Mouse (Mus musculus) MEL (cell line): Measurements from ENCODE around the gene Cnot3. TPM values are rescaled to one million over a fixed set of nuclear protein-coding genes. Genes with fewer than 3 reads are reported as not detected.

Source experiments
- DNase-seq: peaks from one replicate; pipeline ENCODE4 v3.0.0; 2011; ENCODE audit warnings: low read depth, low spot score
- H3K27ac ChIP-seq: 2 replicates; pipeline ENCODE4 v1.5.1; 2012; ENCODE audit warnings: low read depth, mild to moderate bottlenecking, control low read depth, low read length, moderate library complexity; ENCODE audit not compliant: control insufficient read depth
- H3K27me3 ChIP-seq, 2 experiments: fragments of 150-350 bp in 1 of 2; sonication (generic) in 1 of 2; 2 replicates each; pipeline ENCODE4 v1.6.1; 2012; ENCODE audit warnings: low read length in 2 of 2, mild to moderate bottlenecking in 2 of 2, improper control_type of control experiment in 1 of 2, moderate library complexity in 1 of 2; ENCODE audit not compliant: insufficient read depth in 2 of 2, control insufficient read depth in 1 of 2
- H3K36me3 ChIP-seq, 2 experiments: 2 replicates each; pipeline ENCODE4 v1.6.1; 2012 to 2014; ENCODE audit warnings: low read length in 2 of 2, improper control_type of control experiment in 1 of 2, inconsistent platforms in 1 of 2, mild to moderate bottlenecking in 1 of 2; ENCODE audit not compliant: insufficient read depth in 2 of 2, control insufficient read depth in 1 of 2
- H3K4me1 ChIP-seq, 2 experiments: fragments of 150-350 bp in 1 of 2; sonication (generic) in 1 of 2; 2 replicates each; pipeline ENCODE4 v1.6.1; 2012; ENCODE audit warnings: low read length in 2 of 2, improper control_type of control experiment in 1 of 2, mild to moderate bottlenecking in 1 of 2; ENCODE audit not compliant: insufficient read depth in 2 of 2, control insufficient read depth in 1 of 2
- H3K4me3 ChIP-seq, 2 experiments: fragments of 150-350 bp in 1 of 2; sonication (generic) in 1 of 2; 2 replicates each; pipeline ENCODE4 v1.5.1; 2012; ENCODE audit warnings: low read depth in 2 of 2, low read length in 2 of 2, mild to moderate bottlenecking in 2 of 2, moderate library complexity in 2 of 2, control low read depth in 1 of 2, improper control_type of control experiment in 1 of 2; ENCODE audit not compliant: control insufficient read depth in 1 of 2, insufficient read depth in 1 of 2
- H3K79me2 ChIP-seq: 2 replicates; pipeline ENCODE4 v1.6.1; 2012; ENCODE audit warnings: mild to moderate bottlenecking, low read length, moderate library complexity; ENCODE audit not compliant: control insufficient read depth, poor library complexity, insufficient read depth
- H3K9ac ChIP-seq: 2 replicates; pipeline ENCODE4 v1.6.1; 2012; ENCODE audit warnings: low read depth, mild to moderate bottlenecking, control low read depth, low read length, moderate library complexity; ENCODE audit not compliant: control insufficient read depth, poor library complexity, severe bottlenecking
- H3K9me3 ChIP-seq: fragments of 150-350 bp; sonication (generic); replicated peaks from 2 replicates; pipeline ENCODE4 v1.6.1; 2012; ENCODE audit warnings: mild to moderate bottlenecking, low read length, improper control_type of control experiment, moderate library complexity; ENCODE audit not compliant: insufficient read depth
- CHD2 ChIP-seq: IDR thresholded peaks from 2 replicates; pipeline ENCODE4 v1.6.1; 2011; ENCODE audit warnings: low read length, improper control_type of control experiment
- CTCF ChIP-seq, 3 experiments: IDR thresholded peaks in 2 of 3; conservative IDR thresholded peaks in 1 of 3; 2 replicates each; pipeline ENCODE4 v1.5.1; 2011 to 2012; ENCODE audit warnings: low read length in 3 of 3, low read depth in 2 of 3, mild to moderate bottlenecking in 2 of 3, improper control_type of control experiment in 1 of 3, inconsistent platforms in 1 of 3, mixed read lengths in 1 of 3, moderate library complexity in 1 of 3; ENCODE audit not compliant: control insufficient read depth in 1 of 3, insufficient read depth in 1 of 3, poor library complexity in 1 of 3, severe bottlenecking in 1 of 3
- ELF1 ChIP-seq: IDR thresholded peaks from 2 replicates; pipeline ENCODE4 v1.6.1; 2014; ENCODE audit warnings: low read depth, mild to moderate bottlenecking, inconsistent platforms, low read length, improper control_type of control experiment, moderate library complexity
- EP300 ChIP-seq, 2 experiments: IDR thresholded peaks; 2 replicates each; pipeline ENCODE4 v1.6.1; 2011; ENCODE audit warnings: improper control_type of control experiment in 2 of 2, low read length in 2 of 2, low read depth in 1 of 2, mild to moderate bottlenecking in 1 of 2
- ETS1 ChIP-seq: IDR thresholded peaks from 2 replicates; pipeline ENCODE4 v1.6.1; 2012; ENCODE audit warnings: low read depth, mild to moderate bottlenecking, inconsistent platforms, low read length, improper control_type of control experiment, moderate library complexity
- GATA1 ChIP-seq: IDR thresholded peaks from 2 replicates; pipeline ENCODE4 v1.6.1; 2011; ENCODE audit warnings: low read depth, low read length, improper control_type of control experiment
- HCFC1 ChIP-seq: IDR thresholded peaks from 2 replicates; pipeline ENCODE4 v1.6.1; 2012; ENCODE audit warnings: low read depth, mild to moderate bottlenecking, inconsistent platforms, low read length, improper control_type of control experiment, moderate library complexity
- MAX ChIP-seq: IDR thresholded peaks from 2 replicates; pipeline ENCODE4 v1.6.1; 2011; ENCODE audit warnings: low read length, improper control_type of control experiment
- MEF2A ChIP-seq: IDR thresholded peaks from 2 replicates; pipeline ENCODE4 v1.6.1; 2014; ENCODE audit warnings: low read depth, mild to moderate bottlenecking, inconsistent platforms, low read length, improper control_type of control experiment; ENCODE audit not compliant: poor library complexity, insufficient replicate concordance, severe bottlenecking; ENCODE audit errors: extremely low read depth
- MYC ChIP-seq: IDR thresholded peaks from 2 replicates; pipeline ENCODE4 v1.6.1; 2011; ENCODE audit warnings: low read depth, mild to moderate bottlenecking, low read length, improper control_type of control experiment, moderate library complexity
- POLR2A ChIP-seq, 2 experiments: IDR thresholded peaks; 2 replicates each; pipeline ENCODE4 v1.6.1; 2011 to 2012; ENCODE audit warnings: low read length in 2 of 2, mild to moderate bottlenecking in 2 of 2, control low read depth in 1 of 2, improper control_type of control experiment in 1 of 2, low read depth in 1 of 2, moderate library complexity in 1 of 2; ENCODE audit not compliant: control insufficient read depth in 1 of 2, insufficient read depth in 1 of 2, poor library complexity in 1 of 2
- POLR2AphosphoS2 ChIP-seq: IDR thresholded peaks from 2 replicates; pipeline ENCODE4 v1.6.1; 2011; ENCODE audit warnings: low read length, improper control_type of control experiment
- POLR2AphosphoS5 ChIP-seq: IDR thresholded peaks from 2 replicates; pipeline ENCODE4 v1.6.1; 2012; ENCODE audit warnings: low read depth, borderline replicate concordance, mild to moderate bottlenecking, inconsistent platforms, low read length, moderate library complexity, mixed read lengths
- SIN3A ChIP-seq: IDR thresholded peaks from 2 replicates; pipeline ENCODE4 v1.6.1; 2012; ENCODE audit warnings: low read length, improper control_type of control experiment, inconsistent platforms
- SMC3 ChIP-seq: IDR thresholded peaks from 2 replicates; pipeline ENCODE4 v1.6.1; 2011; ENCODE audit warnings: low read depth, low read length, improper control_type of control experiment
- TAL1 ChIP-seq: IDR thresholded peaks from 2 replicates; pipeline ENCODE4 v1.6.1; 2012; ENCODE audit warnings: mild to moderate bottlenecking, inconsistent platforms, low read length, moderate library complexity, mixed read lengths
- TBP ChIP-seq: IDR thresholded peaks from 2 replicates; pipeline ENCODE4 v1.8.0; 2011; ENCODE audit warnings: low read depth, low read length, improper control_type of control experiment
- USF1 ChIP-seq: IDR thresholded peaks from 2 replicates; pipeline ENCODE4 v1.6.1; 2014; ENCODE audit warnings: low read depth, mild to moderate bottlenecking, inconsistent platforms, low read length, improper control_type of control experiment, moderate library complexity
- ZC3H11A ChIP-seq: IDR thresholded peaks from 2 replicates; pipeline ENCODE4 v1.6.1; 2012; ENCODE audit warnings: low read depth, mild to moderate bottlenecking, inconsistent platforms, low read length, improper control_type of control experiment
- ZKSCAN1 ChIP-seq: IDR thresholded peaks from 2 replicates; pipeline ENCODE4 v1.6.1; 2012; ENCODE audit warnings: low read depth, mild to moderate bottlenecking, inconsistent platforms, low read length, improper control_type of control experiment, moderate library complexity
- ZNF384 ChIP-seq: IDR thresholded peaks from 2 replicates; pipeline ENCODE4 v1.6.1; 2012; ENCODE audit warnings: low read depth, mild to moderate bottlenecking, inconsistent platforms, low read length, improper control_type of control experiment
- polyA plus RNA-seq, 2 experiments: library from polyadenylated mRNA; stranded (reverse) in 1 of 2; unstranded in 1 of 2; fragments of >175 nt in 1 of 2; fragments of >200 nt in 1 of 2; gene quantifications; 2 replicates each; pipeline versions ENCODE4 v1.2.1 to v1.2.4; 2012; ENCODE audit warnings: low replicate concordance in 2 of 2, low read depth in 1 of 2; ENCODE audit not compliant: insufficient read length in 2 of 2, insufficient read depth in 1 of 2, missing spikeins in 1 of 2
- total RNA-seq: library from RNA; depleted of rRNA; stranded (reverse); fragments of 300-350 nt; gene quantifications from 2 replicates; pipeline ENCODE4 v1.2.3, GENCODE M21; 2012

Gene Cnot3
- total and polyA plus RNA-seq, 3 experiments = 17.4 to 118 (median 86.6) TPM

DNA sequence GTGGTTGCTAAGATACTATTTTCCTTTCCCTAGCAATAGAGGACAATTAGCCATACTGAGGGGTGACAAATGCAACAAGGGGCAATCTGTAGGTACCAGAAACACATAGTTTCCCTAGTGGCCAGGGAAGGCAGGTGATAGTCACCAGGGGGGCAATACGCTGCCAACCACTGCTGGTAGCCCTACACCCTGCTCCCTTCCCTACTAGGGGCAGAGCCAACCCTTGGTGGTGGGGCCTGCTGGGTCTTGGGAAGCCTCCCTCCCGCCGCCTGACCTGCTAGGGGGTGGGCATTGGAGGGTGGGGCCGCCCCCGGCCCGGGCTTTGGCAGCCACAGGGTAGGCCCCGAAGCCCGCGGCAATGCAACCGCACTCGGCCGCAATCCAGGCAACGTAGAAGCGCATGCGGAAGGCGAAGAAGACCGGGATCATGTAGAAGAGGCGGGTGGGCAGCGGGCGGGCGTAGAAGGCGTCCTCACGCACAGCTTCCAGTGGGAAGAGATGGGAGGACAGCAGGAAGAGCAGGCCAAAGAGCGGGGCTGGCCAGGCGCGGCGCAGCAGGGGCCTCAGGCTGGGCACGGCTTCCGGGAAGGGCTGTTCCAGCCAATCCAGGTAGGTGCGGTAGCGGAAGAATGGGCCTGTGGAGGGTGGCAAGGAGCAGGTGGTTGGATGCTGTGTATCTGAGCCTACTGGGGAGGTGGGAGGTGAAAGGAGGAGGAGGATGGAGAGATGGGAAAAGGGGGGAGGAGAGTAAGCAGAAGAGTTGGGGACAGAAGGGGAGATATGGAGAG lies 40.5 kb downstream of the Cnot3 start:
- Histone ChIP-seq H3K4me1 (peaks cover 0 to under 1% of the 10 kb centered on the region in 2 experiments; a peak in 1 of 4 replicates), H3K9me3 (no peaks in the 10 kb centered on the region), H3K27me3 (no peaks in the 10 kb centered on the region), H3K9ac (no peak overlapping the region), H3K27ac (no peak overlapping the region), H3K36me3 (no peaks in the 10 kb centered on the region), H3K79me2 (no peaks in the 10 kb centered on the region), H3K4me3 (no peak overlapping the region)
- TF ChIP-seq ZC3H11A = no peak
- TF ChIP-seq CTCF (IDR thresholded peaks at IDR 0.05 in 2 of 3, conservative IDR thresholded peaks at IDR 0.05 in 1 of 3; ENCODE audit: control insufficient read depth in 1 of 3, insufficient read depth in 1 of 3, low read depth in 2 of 3, low read length in 3 of 3, poor library complexity in 1 of 3, severe bottlenecking in 1 of 3) = no peak
- no peak for TF ChIP-seq HCFC1
- no peak for TF ChIP-seq MAX
- TF ChIP-seq MEF2A = no peak
- TF ChIP-seq CHD2 = no peak
- no peak for TF ChIP-seq SIN3A
- no peak for TF ChIP-seq ZKSCAN1
- TF ChIP-seq TBP = no peak
- TF ChIP-seq POLR2A (IDR thresholded peaks at IDR 0.05; ENCODE audit: control insufficient read depth in 1 of 2, insufficient read depth in 1 of 2, low read depth in 1 of 2, low read length in 2 of 2, poor library complexity in 1 of 2) = no peak
- no peak for DNase-seq

DNA sequence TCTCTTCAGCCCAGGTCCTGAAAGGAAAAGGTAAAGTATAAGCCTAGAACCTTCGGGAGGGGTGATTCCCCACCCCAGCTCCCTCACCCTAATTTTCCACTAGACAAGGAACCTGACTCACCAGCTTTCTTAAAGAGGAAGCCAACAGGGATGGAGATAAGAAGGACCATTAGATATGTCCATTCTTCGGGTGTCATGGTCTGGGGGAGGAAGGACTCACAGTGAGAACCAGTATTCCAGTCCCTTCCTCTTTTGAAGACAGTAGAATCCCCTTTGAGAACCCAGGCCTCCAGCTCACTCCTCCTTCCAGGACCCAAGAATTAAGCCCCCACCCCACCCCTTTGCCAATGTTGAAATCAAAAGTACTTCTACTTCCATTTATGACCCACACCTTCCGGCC lies 46.9 kb downstream of the Cnot3 start:
- peak overlapping the region; percentile 73 to 79 for H3K4me3 ChIP-seq
- peaks cover 4 to 17% of the 10 kb centered on the region in 2 experiments; a peak in 3 of 4 replicates for H3K4me1 ChIP-seq
- H3K9me3 ChIP-seq = no peaks in the 10 kb centered on the region
- peak overlapping the region; percentile 73 for H3K9ac ChIP-seq
- TF ChIP-seq POLR2AphosphoS5 (no peak), SMC3 (peak; percentile 5; the same call in 1 of the 2 replicates), ELF1 (no peak), ETS1 (peak; percentile 43; the same call in 1 of the 2 replicates), MYC (0 out of 2 replicates have a peak, but pooled peaks have one; percentile 11), USF1 (no peak), ZNF384 (no peak), MAX (no peak), EP300 (IDR thresholded peaks at IDR 0.05; ENCODE audit: low read depth in 1 of 2, low read length in 2 of 2) (peak in 1 of 2 experiments; percentile 53; a peak in 1 of 4 replicates), TAL1 (no peak), GATA1 (peak; percentile 48), POLR2AphosphoS2 (no peak), CHD2 (no peak)
- peak overlapping the region; percentile 92 for H3K27ac ChIP-seq
- peak; percentile 71 for DNase-seq
- H3K79me2 ChIP-seq = peaks cover 7% of the 10 kb centered on the region; the same call in 1 of the 2 replicates
- no peaks in the 10 kb centered on the region for H3K27me3 ChIP-seq
- H3K36me3 ChIP-seq = peaks cover 0 to 7% of the 10 kb centered on the region in 2 experiments; a peak in 3 of 4 replicates
